Mouse (Mus musculus) spleen, adult 2 months (tissue): ENCODE results near the gene Tnrc6b.

Experiments used
- CTCF ChIP-seq: fragments of 200-500 bp; IDR thresholded peaks from 2 replicates; pipeline ENCODE4 v1.5.1; 2011; ENCODE audit warnings: mild to moderate bottlenecking, inconsistent platforms; ENCODE audit not compliant: insufficient read depth, insufficient read length, insufficient replicate concordance; ENCODE audit errors: extremely low read depth
- POLR2A ChIP-seq: fragments of 200-500 bp; IDR thresholded peaks from 2 replicates; pipeline ENCODE4 v1.6.1; 2011; ENCODE audit warnings: low read depth, low read length, inconsistent platforms

- TF ChIP-seq POLR2A (no peak), CTCF (no peak)
Measured at GRCm38 (mm10) chr15:80797757-80798156, 86.6 kb downstream of the Tnrc6b start.
